Mouse (Mus musculus): Measurements from ENCODE around the gene Zbtb16.

DNA sequence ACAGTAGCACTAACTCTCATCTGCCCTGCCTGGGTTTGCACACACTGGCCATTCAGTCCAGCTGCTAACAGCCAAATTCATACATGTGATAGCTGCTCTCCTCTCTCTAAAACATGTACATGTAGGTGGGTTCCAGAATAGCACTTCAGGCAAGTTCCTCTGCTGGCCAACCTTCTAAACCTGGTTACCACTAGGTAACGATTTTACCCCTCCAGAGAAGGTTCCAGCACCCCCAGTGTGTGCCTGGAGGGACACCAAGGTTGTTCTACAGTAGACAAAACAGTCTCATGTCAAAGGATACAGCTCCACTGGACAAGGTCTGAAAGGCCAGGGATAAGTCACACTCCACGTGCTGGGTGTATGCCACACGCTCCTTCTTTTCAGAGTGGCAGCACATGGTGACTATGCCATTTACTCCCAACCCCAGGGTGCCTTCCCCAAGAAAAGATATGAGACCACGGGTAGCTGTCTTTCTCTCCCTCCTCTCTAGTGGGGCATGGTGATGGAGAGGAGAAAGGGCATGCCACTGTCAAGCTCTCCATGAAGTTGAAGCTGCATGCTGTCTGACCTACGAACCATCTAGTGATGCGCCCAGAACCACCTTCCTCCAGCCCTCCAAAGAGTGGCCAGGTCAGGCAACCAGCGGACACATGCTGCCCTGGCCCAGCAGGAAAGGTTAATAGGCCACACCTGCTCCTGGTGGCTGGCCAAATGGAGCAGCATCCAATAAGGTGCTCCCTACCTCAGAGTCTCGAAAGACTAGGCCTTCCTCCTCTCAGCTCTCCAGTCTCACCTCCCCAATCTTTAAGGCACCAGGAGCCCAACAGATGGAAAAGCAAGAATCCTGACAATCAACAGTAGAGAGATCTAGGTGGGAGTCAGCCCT, 104.1 kb downstream of the Zbtb16 start:
- TF ChIP-seq CTCF (IDR thresholded peaks at IDR 0.05) = no peak
- no peak for TF ChIP-seq POLR2A (IDR thresholded peaks at IDR 0.05; ENCODE audit: insufficient read depth, low read depth, low read length)
- TF ChIP-seq EP300 (IDR thresholded peaks at IDR 0.05; ENCODE audit: insufficient read depth, low read depth, low read length) = no peak
